Mouse (Mus musculus): Measurements from ENCODE around the gene a. TPM values are rescaled to one million over a fixed set of nuclear protein-coding genes. Genes with fewer than 3 reads are reported as not detected.

a gene
- 0.33 and 0.93 TPM in 2 replicates for polyA plus RNA-seq (2015; fragmentation: Nextera tagmentation; extraction: Ambion mirVana)

DNA sequence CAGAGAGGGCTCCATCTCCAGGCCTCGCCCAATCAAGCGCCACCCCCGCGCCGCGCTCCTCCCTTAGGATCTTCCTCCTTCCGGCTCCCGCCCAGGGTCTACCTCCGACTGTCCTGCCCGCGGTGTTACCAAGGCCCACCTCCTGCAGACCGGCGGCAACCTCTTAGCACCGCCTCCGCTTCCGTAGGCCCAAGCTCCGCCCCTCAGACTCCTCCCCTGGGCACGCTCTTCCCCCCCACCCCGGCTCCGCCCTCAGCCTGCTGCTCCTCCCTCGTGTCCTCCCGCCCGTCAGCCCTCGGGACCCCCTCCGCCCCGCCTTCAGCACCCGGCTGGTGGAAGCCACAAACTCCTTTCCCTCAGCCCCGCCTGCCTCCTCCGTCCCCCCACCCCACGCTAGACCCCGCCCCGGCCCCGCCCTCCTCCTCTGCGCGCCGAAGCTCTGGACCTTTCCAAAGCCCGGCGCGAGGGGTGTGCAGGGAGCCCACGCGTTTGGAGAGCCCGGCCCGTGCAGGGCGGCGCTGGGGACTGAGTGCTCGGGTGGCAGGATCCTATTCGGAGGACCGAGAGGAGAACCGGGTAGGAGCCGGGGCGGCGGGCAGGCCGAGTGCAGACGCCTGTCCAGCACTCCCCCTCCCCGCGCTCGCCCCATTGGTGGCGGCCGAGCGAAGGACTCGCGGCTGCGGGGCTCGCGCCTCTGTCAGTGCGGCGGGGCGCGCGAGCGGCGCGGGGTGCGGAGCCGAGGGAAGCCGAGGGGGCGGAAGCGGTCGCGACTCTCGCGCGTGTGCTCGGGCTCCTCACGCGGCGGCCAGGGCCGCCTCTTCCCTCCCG lies at the start of gene a, which contains the start of gene Raly:
TSS of gene a (plus strand) at position 747 of the 828 bp plus-strand sequence.
TSS of gene Raly (plus strand) at position 441 of the 828 bp plus-strand sequence.
- Histone ChIP-seq H3K36me3 (no peaks in the 10 kb centered on the region), H3K4me1 (peaks cover 27% of the 10 kb centered on the region), H3K27ac (replicated peaks) (peak within 1 kb of the TSS; percentile 100), H3K9ac (replicated peaks) (peak within 1 kb of the TSS; percentile 86), H3K27me3 (replicated peaks) (no peaks in the 10 kb centered on the region), H3K9me3 (replicated peaks) (no peaks in the 10 kb centered on the region), H3K4me3 (replicated peaks) (peak within 1 kb of the TSS; percentile 96), H3K4me2 (peak within 1 kb of the TSS; percentile 83)
- under 1% methylated on average over 74 of the region's 89 CpGs for WGBS
- peak; percentile 96 for ATAC-seq (ENCODE audit: low FRiP score)

DNA sequence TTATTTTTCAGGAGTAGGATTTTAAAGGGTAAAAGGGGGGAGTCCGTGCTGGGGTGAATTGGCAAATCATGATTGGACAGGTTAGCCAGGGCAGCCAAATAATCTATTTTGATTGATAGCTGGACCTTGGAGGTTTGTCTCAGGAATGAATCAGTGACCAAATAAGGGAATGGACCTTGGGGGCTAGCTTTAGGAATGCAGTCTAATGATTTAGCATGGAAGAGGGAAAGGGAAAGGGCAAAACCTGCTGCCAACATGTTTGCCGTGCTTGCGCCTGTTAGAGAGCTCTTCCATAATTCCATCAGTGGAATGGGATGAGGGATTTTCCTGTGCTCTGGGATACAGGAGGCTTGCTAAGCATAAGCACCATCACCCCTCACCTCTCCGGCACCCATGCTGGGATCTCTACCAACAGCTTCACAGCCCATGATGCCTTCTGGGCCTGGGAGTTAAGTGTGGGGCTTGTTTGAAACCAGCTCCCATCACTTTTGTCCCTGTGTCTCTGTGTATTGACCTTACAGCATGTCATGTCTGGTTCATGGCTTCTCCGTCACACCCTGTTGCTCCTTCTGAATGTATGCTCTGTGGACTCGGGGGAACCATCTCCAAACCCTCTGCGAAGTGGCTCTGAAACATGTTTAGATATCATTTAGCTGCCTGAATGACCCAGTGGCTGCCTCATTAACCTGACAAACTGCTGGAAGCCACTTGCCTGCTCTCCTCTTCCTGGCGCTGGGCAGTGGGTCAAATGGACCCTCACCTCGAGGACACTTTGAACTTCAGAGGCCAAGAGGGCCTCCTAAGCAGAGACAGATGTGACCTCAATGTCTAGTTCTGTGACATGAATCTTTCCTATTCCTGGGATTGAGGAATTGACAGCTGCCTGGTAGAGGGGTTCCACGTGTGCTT lies 48.0 kb upstream of the a start:
- Histone ChIP-seq H3K4me1 (no peaks in the 10 kb centered on the region), H3K27me3 (replicated peaks) (no peaks in the 10 kb centered on the region), H3K9me3 (replicated peaks) (no peaks in the 10 kb centered on the region), H3K36me3 (no peaks in the 10 kb centered on the region), H3K27ac (replicated peaks) (no peak overlapping the region), H3K4me3 (replicated peaks) (no peak overlapping the region), H3K4me2 (no peak overlapping the region), H3K9ac (replicated peaks) (no peak overlapping the region)
- WGBS = 72% methylated on average over 10 of the region's 10 CpGs
- ATAC-seq (ENCODE audit: low FRiP score) = no peak

DNA sequence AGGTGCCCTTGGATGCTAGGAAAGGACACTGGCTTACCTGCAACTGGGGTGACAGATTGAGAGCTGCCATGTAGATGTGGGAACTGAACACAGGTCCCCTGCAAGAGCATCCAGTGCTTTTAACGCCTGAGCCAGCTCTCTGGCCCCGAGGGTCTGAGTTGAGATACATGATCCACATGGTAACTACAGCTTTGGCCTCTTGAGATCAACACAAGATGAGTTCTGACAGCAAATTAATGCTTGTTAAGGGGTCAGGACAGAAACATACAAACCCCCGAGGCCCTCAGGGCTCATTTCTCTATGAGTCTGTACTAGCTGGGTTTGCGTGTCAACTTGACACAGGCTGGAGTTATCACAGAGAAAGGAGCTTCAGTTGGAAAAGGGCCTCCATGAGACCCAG lies 47.3 kb upstream of the a start:
- H3K4me2 ChIP-seq = no peak overlapping the region
- ATAC-seq (ENCODE audit: low FRiP score) = no peak
- no peaks in the 10 kb centered on the region for H3K36me3 ChIP-seq
- peaks cover 1% of the 10 kb centered on the region for H3K4me1 ChIP-seq
- H3K9ac ChIP-seq (replicated peaks) = no peak overlapping the region
- no peaks in the 10 kb centered on the region for H3K27me3 ChIP-seq (replicated peaks)
- no peak overlapping the region for H3K4me3 ChIP-seq (replicated peaks)
- no peaks in the 10 kb centered on the region for H3K9me3 ChIP-seq (replicated peaks)
- no peak overlapping the region for H3K27ac ChIP-seq (replicated peaks)
- 69% methylated on average over 4 of the region's 4 CpGs for WGBS

- H3K4me1 ChIP-seq = peaks cover 18% of the 10 kb centered on the region
- H3K27ac ChIP-seq (replicated peaks) = no peak overlapping the region; the same call in 1 of the 2 replicates
- H3K4me3 ChIP-seq (replicated peaks) = no peak overlapping the region
- no peak for ATAC-seq (ENCODE audit: low FRiP score)
- H3K27me3 ChIP-seq (replicated peaks) = no peaks in the 10 kb centered on the region
- no peaks in the 10 kb centered on the region for H3K9me3 ChIP-seq (replicated peaks)
- no peak overlapping the region for H3K4me2 ChIP-seq
- H3K9ac ChIP-seq (replicated peaks) = no peak overlapping the region
- no peaks in the 10 kb centered on the region for H3K36me3 ChIP-seq
- 86% methylated on average over 2 of the region's 2 CpGs for WGBS
These were observed 42.8 kb upstream of the a start for GRCm38 (mm10) chr2:154748383-154748782.

DNA sequence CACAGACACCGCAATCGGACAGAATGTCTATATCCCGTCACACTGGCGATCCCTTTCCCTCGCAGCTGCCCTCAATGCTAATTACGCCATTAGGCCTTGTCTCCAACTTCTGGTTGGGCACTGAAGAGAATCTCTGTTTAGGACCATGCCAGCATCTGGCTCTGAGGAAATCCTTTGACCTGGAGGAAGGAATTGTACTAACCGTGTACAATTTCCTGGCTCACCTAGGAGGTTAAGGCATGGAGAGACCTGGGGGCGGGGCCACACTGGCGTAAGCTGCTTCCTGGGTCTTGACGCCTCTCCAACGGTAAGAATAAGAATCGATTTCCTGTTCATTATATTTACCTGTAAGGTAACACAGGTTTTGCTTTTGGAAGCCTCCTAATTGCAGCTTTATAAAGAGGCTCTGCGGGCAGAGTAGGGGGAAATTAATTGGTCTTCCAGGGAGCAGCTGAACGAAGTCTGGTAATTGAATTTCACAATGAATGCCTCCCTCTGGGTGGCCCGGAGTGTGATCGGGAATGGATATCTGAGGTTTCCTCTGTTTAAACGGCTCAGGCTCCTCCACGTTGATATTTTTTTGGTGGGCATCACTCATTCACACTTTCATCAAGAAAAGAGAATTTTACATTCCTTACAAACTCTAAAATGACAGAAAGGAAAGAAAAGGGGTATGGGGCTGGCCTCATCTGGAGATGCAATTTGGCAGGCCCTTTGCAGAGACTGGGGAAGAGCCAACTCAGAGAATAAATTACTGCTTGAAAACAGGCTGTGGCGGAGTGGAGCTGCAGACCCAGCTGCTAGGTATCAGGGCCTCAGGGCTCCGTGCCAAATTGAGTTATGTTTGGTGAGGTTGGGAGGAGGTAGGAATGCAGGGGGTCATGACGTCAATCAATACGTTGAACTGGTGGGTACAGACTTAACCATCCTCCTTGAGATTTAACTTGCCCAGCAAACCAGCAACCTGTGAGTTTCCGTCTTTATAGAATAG lies 41.9 kb upstream of the a start:
- peak overlapping the region; percentile 62 for H3K27ac ChIP-seq (replicated peaks)
- peaks cover 18% of the 10 kb centered on the region for H3K4me1 ChIP-seq
- peak overlapping the region; percentile 33 for H3K4me2 ChIP-seq
- ATAC-seq (ENCODE audit: low FRiP score) = peak; percentile 80; the same call in 1 of the 2 replicates
- no peak overlapping the region for H3K4me3 ChIP-seq (replicated peaks)
- H3K9ac ChIP-seq (replicated peaks) = no peak overlapping the region
- H3K36me3 ChIP-seq = no peaks in the 10 kb centered on the region
- H3K9me3 ChIP-seq (replicated peaks) = no peaks in the 10 kb centered on the region
- no peaks in the 10 kb centered on the region for H3K27me3 ChIP-seq (replicated peaks)
- WGBS = 27% methylated on average over 23 of the region's 23 CpGs

- ATAC-seq (ENCODE audit: low FRiP score) = no peak
- Histone ChIP-seq H3K4me3 (replicated peaks) (no peak overlapping the region), H3K9me3 (replicated peaks) (no peaks in the 10 kb centered on the region), H3K4me2 (no peak overlapping the region), H3K9ac (replicated peaks) (no peak overlapping the region), H3K27me3 (replicated peaks) (no peaks in the 10 kb centered on the region), H3K27ac (replicated peaks) (no peak overlapping the region), H3K36me3 (no peaks in the 10 kb centered on the region), H3K4me1 (peaks cover 18% of the 10 kb centered on the region)
- WGBS = 47% methylated on average over 8 of the region's 8 CpGs
These were observed 39.3 kb upstream of the a start for GRCm38 (mm10) chr2:154751924-154752323.

- H3K36me3 ChIP-seq = no peaks in the 10 kb centered on the region
- H3K4me3 ChIP-seq (replicated peaks) = no peak overlapping the region
- no peaks in the 10 kb centered on the region for H3K9me3 ChIP-seq (replicated peaks)
- no peak overlapping the region for H3K4me2 ChIP-seq
- no peaks in the 10 kb centered on the region for H3K27me3 ChIP-seq (replicated peaks)
- H3K4me1 ChIP-seq = peaks cover 15% of the 10 kb centered on the region
- WGBS = 86% methylated on average over 2 of the region's 2 CpGs
- H3K9ac ChIP-seq (replicated peaks) = no peak overlapping the region
- ATAC-seq (ENCODE audit: low FRiP score) = no peak
- no peak overlapping the region for H3K27ac ChIP-seq (replicated peaks)
These were observed 37.1 kb upstream of the a start for GRCm38 (mm10) chr2:154754068-154754560.

DNA sequence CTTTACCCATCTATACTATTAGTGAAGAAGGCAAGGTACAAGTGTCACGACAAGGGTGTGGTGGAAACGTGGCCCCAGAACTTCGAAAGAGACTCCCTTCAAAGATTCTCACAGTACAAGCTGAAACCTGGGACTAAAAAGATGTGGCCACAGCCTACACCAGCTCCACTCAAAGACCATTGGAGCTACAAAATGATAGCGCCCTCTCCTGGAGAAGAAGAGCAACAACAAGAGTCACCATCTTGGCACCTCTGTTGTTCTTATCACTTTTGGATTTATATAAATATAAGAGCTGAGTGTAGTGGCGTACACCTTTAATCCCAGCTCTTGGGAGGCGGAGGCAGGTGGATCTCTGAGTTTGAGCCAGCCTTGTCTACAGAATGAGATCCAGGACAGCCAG lies 35.4 kb upstream of the a start:
- WGBS = 69% methylated on average over 6 of the region's 6 CpGs
- ATAC-seq (ENCODE audit: low FRiP score) = no peak
- H3K27ac ChIP-seq (replicated peaks) = no peak overlapping the region
- no peak overlapping the region for H3K4me2 ChIP-seq
- H3K4me3 ChIP-seq (replicated peaks) = no peak overlapping the region
- H3K27me3 ChIP-seq (replicated peaks) = no peaks in the 10 kb centered on the region
- no peaks in the 10 kb centered on the region for H3K9me3 ChIP-seq (replicated peaks)
- H3K9ac ChIP-seq (replicated peaks) = no peak overlapping the region
- H3K36me3 ChIP-seq = no peaks in the 10 kb centered on the region
- H3K4me1 ChIP-seq = 0 out of 2 replicates have a peak, but pooled peaks cover 3% of the 10 kb centered on the region

DNA sequence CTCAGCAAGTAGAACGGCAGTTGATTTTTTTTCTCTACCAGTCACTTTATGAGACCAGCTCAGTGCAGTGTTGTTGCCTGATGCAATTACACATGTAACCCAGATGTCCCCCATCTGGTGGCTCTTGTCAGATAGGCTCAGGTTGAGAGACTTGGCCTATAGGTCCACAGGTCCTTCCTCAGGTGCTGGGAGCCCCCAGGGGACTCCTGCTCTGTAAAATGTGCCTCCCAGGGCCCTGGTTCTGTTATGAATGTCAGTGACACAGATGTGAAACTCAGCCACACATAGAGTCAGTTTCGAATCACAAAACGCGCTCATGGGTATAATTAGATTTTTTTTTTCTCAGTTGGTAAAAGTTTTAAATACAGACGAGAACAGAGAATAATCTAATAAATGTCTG lies 33.5 kb upstream of the a start:
- no peaks in the 10 kb centered on the region for H3K9me3 ChIP-seq (replicated peaks)
- H3K27me3 ChIP-seq (replicated peaks) = no peaks in the 10 kb centered on the region
- WGBS = 62% methylated on average over 5 of the region's 5 CpGs
- ATAC-seq (ENCODE audit: low FRiP score) = no peak
- no peaks in the 10 kb centered on the region for H3K36me3 ChIP-seq
- no peak overlapping the region for H3K4me3 ChIP-seq (replicated peaks)
- H3K9ac ChIP-seq (replicated peaks) = no peak overlapping the region
- no peak overlapping the region for H3K4me2 ChIP-seq
- H3K4me1 ChIP-seq = no peaks in the 10 kb centered on the region
- no peak overlapping the region for H3K27ac ChIP-seq (replicated peaks)

GRCm38 (mm10) chr2:154758454-154758853 lies 32.7 kb upstream of the a start:
- H3K27ac ChIP-seq (replicated peaks) = no peak overlapping the region
- H3K36me3 ChIP-seq = no peaks in the 10 kb centered on the region
- H3K4me3 ChIP-seq (replicated peaks) = no peak overlapping the region
- 80% methylated on average over 1 of the region's 1 CpGs for WGBS
- H3K4me1 ChIP-seq = peaks cover 5% of the 10 kb centered on the region; the same call in 1 of the 2 replicates
- H3K27me3 ChIP-seq (replicated peaks) = no peaks in the 10 kb centered on the region
- no peak for ATAC-seq (ENCODE audit: low FRiP score)
- no peaks in the 10 kb centered on the region for H3K9me3 ChIP-seq (replicated peaks)
- H3K9ac ChIP-seq (replicated peaks) = no peak overlapping the region
- no peak overlapping the region for H3K4me2 ChIP-seq

GRCm38 (mm10) chr2:154763226-154763625 lies 28.0 kb upstream of the a start:
- no peaks in the 10 kb centered on the region for H3K36me3 ChIP-seq
- peaks cover 5% of the 10 kb centered on the region; the same call in 1 of the 2 replicates for H3K4me1 ChIP-seq
- no peak for ATAC-seq (ENCODE audit: low FRiP score)
- no peaks in the 10 kb centered on the region for H3K27me3 ChIP-seq (replicated peaks)
- 65% methylated on average over 3 of the region's 3 CpGs for WGBS
- H3K4me3 ChIP-seq (replicated peaks) = no peak overlapping the region
- no peak overlapping the region for H3K27ac ChIP-seq (replicated peaks)
- H3K4me2 ChIP-seq = no peak overlapping the region
- H3K9me3 ChIP-seq (replicated peaks) = no peaks in the 10 kb centered on the region
- H3K9ac ChIP-seq (replicated peaks) = no peak overlapping the region
